Mouse (Mus musculus) liver, adult 2 months (tissue): ENCODE data around the gene Ccl7. TPM values are rescaled to one million over a fixed set of nuclear protein-coding genes. Genes with fewer than 3 reads are reported as not detected.

Source experiments
- DNase-seq: peaks from one replicate; pipeline ENCODE4 v3.0.0-alpha.2; 2011; ENCODE audit warnings: low read depth, low spot score; ENCODE audit errors: extremely low read depth
- H3K27ac ChIP-seq: fragments of 200-500 bp; replicated peaks from 2 replicates; pipeline ENCODE4 v1.5.1; 2012; ENCODE audit warnings: low read depth, mild to moderate bottlenecking, control low read depth, inconsistent platforms, low read length; ENCODE audit not compliant: insufficient read depth
- H3K27me3 ChIP-seq: fragments of 200-500 bp; 2 replicates; pipeline ENCODE4 v1.6.1; 2012; ENCODE audit warnings: mild to moderate bottlenecking, moderate library complexity, low read length, inconsistent platforms; ENCODE audit not compliant: control insufficient read depth, insufficient read depth
- H3K36me3 ChIP-seq: fragments of 200-500 bp; 2 replicates; pipeline ENCODE4 v1.6.1; 2012; ENCODE audit warnings: low read length, inconsistent platforms; ENCODE audit not compliant: control insufficient read depth, insufficient read depth
- H3K4me1 ChIP-seq: fragments of 200-500 bp; 2 replicates; pipeline ENCODE4 v1.6.1; 2011; ENCODE audit warnings: low read length; ENCODE audit not compliant: control insufficient read depth, insufficient read depth
- H3K4me3 ChIP-seq: fragments of 200-500 bp; 2 replicates; pipeline ENCODE4 v1.5.1; 2011; ENCODE audit warnings: low read depth, mild to moderate bottlenecking, control low read depth, low read length, moderate library complexity; ENCODE audit not compliant: insufficient read depth
- H3K79me2 ChIP-seq: fragments of 200-500 bp; 2 replicates; pipeline ENCODE4 v1.6.1; 2012; ENCODE audit warnings: inconsistent platforms, mild to moderate bottlenecking, low read length, moderate library complexity; ENCODE audit not compliant: control insufficient read depth, insufficient read depth
- H3K9ac ChIP-seq: fragments of 200-500 bp; 2 replicates; pipeline ENCODE4 v1.6.1; 2012; ENCODE audit warnings: low read depth, mild to moderate bottlenecking, control low read depth, inconsistent platforms, low read length
- CTCF ChIP-seq: fragments of 200-500 bp; IDR thresholded peaks from 2 replicates; pipeline ENCODE4 v1.5.1; 2011; ENCODE audit warnings: low read depth, low read length, control low read depth
- POLR2A ChIP-seq: fragments of 200-500 bp; IDR thresholded peaks from 2 replicates; pipeline ENCODE4 v1.6.1; 2011; ENCODE audit warnings: low read length, control low read depth; ENCODE audit not compliant: insufficient read depth; ENCODE audit errors: extremely low read depth
- WGBS: fragments of 180-500 bp; shearing (Covaris S2); methylation state at CpG from one replicate; pipeline ENCODE4 v1.1.7; 2018; 5-methylcytosine and 5-hydroxymethylcytosine counted together
- polyA plus RNA-seq: library from polyadenylated mRNA; depleted of rRNA; stranded (reverse); fragments of >200 nt; gene quantifications from 2 replicates; pipeline ENCODE4 v1.2.3, GENCODE M21; 2012; rRNA removed
- total RNA-seq: library from RNA; depleted of rRNA; stranded (reverse); fragments of >200 nt; gene quantifications from 2 replicates; pipeline ENCODE4 v1.2.3, GENCODE M21; 2014; rRNA removed

Ccl7 gene
- total and polyA plus RNA-seq, 2 experiments, result 0.18 TPM; not detected in 1

GRCm38 (mm10) chr11:82073686-82074085, 28.2 kb downstream of the Ccl7 start:
- H3K4me3 ChIP-seq, result no peak overlapping the region
- WGBS, result 81% methylated on average over 3 of the region's 3 CpGs
- H3K36me3 ChIP-seq, result no peaks in the 10 kb centered on the region
- no peaks in the 10 kb centered on the region for H3K4me1 ChIP-seq
- TF ChIP-seq POLR2A (no peak), CTCF (no peak)
- DNase-seq, result no peak
- no peaks in the 10 kb centered on the region for H3K79me2 ChIP-seq
- no peak overlapping the region for H3K9ac ChIP-seq
- no peaks in the 10 kb centered on the region for H3K27me3 ChIP-seq
- H3K27ac ChIP-seq, result no peak overlapping the region

- Histone ChIP-seq H3K79me2 (no peaks in the 10 kb centered on the region), H3K9ac (no peak overlapping the region), H3K4me1 (no peaks in the 10 kb centered on the region), H3K27me3 (no peaks in the 10 kb centered on the region), H3K27ac (no peak overlapping the region), H3K36me3 (no peaks in the 10 kb centered on the region), H3K4me3 (no peak overlapping the region)
- TF ChIP-seq POLR2A (no peak), CTCF (no peak)
- WGBS, result 63% methylated on average over 3 of the region's 3 CpGs
- no peak for DNase-seq
Measured at GRCm38 (mm10) chr11:82077031-82077430, 31.5 kb downstream of the Ccl7 start.

- Histone ChIP-seq H3K27ac (no peak overlapping the region), H3K4me3 (no peak overlapping the region), H3K9ac (no peak overlapping the region), H3K79me2 (no peaks in the 10 kb centered on the region), H3K36me3 (no peaks in the 10 kb centered on the region), H3K27me3 (no peaks in the 10 kb centered on the region), H3K4me1 (no peaks in the 10 kb centered on the region)
- TF ChIP-seq POLR2A, result no peak
- no peak for TF ChIP-seq CTCF
- peak; percentile 5 for DNase-seq
Measured at GRCm38 (mm10) chr11:82078136-82078730, 32.7 kb downstream of the Ccl7 start.

GRCm38 (mm10) chr11:82080865-82081264, 35.4 kb downstream of the Ccl7 start:
- Histone ChIP-seq H3K79me2 (no peaks in the 10 kb centered on the region), H3K4me1 (no peaks in the 10 kb centered on the region), H3K27me3 (no peaks in the 10 kb centered on the region), H3K4me3 (no peak overlapping the region), H3K9ac (no peak overlapping the region), H3K36me3 (no peaks in the 10 kb centered on the region), H3K27ac (no peak overlapping the region)
- WGBS, result 64% methylated on average over 3 of the region's 3 CpGs
- no peak for DNase-seq
- TF ChIP-seq POLR2A (no peak), CTCF (no peak)

GRCm38 (mm10) chr11:82084360-82084759, 38.8 kb downstream of the Ccl7 start:
- H3K4me3 ChIP-seq, result no peak overlapping the region
- 95% methylated on average over 3 of the region's 3 CpGs for WGBS
- H3K79me2 ChIP-seq, result no peaks in the 10 kb centered on the region
- TF ChIP-seq CTCF (no peak), POLR2A (no peak)
- no peak overlapping the region for H3K27ac ChIP-seq
- H3K9ac ChIP-seq, result no peak overlapping the region
- no peaks in the 10 kb centered on the region for H3K4me1 ChIP-seq
- no peaks in the 10 kb centered on the region for H3K36me3 ChIP-seq
- DNase-seq, result no peak
- no peaks in the 10 kb centered on the region for H3K27me3 ChIP-seq

Other genes starting within 250 kb of the Ccl7 start
- gene 5530401A14Rik, start 185.0 kb upstream of the Ccl7 start, total RNA-seq, result not detected in 2 replicates
- not detected in 2 replicates for gene 5530401A14Rik, start 185.0 kb upstream of the Ccl7 start, polyA plus RNA-seq
- gene Asic2, start 77.3 kb upstream of the Ccl7 start, total RNA-seq, result under 0.01 TPM in 1 of 2 replicates, not detected in the other
- not detected in 2 replicates for gene Asic2, start 77.3 kb upstream of the Ccl7 start, polyA plus RNA-seq
- 0.18 and 0.94 TPM in 2 replicates for gene Ccl2, start 10.1 kb upstream of the Ccl7 start, total RNA-seq
- 0.78 and 3.3 TPM in 2 replicates for gene Ccl2, start 10.1 kb upstream of the Ccl7 start, polyA plus RNA-seq
- gene Gm17268, start 7.2 kb upstream of the Ccl7 start, total RNA-seq, result not detected in 2 replicates
- not detected in 2 replicates for gene Gm17268, start 7.2 kb upstream of the Ccl7 start, polyA plus RNA-seq
- 0.09 TPM in 1 of 2 replicates, not detected in the other for gene Ccl11, start 12.1 kb downstream of the Ccl7 start, total RNA-seq
- gene Ccl11, start 12.1 kb downstream of the Ccl7 start, polyA plus RNA-seq, result 0.07 and 0.16 TPM in 2 replicates
- not detected in 2 replicates for gene Ccl12, start 56.1 kb downstream of the Ccl7 start, total RNA-seq
- gene Ccl12, start 56.1 kb downstream of the Ccl7 start, polyA plus RNA-seq, result 0.20 TPM in 1 of 2 replicates, not detected in the other
- gene Ccl8, start 69.5 kb downstream of the Ccl7 start, total RNA-seq, result 0.87 TPM in 1 of 2 replicates, not detected in the other
- gene Ccl8, start 69.5 kb downstream of the Ccl7 start, polyA plus RNA-seq, result not detected in 2 replicates